Mouse (Mus musculus) limb, embryonic 14.5 days (tissue): ENCODE data around the gene Ovch2. TPM values are rescaled to one million over a fixed set of nuclear protein-coding genes. Genes with fewer than 3 reads are reported as not detected.
"Not testable (repeated sequence)": the region's sequence is repeated elsewhere in the genome, so short reads cannot be mapped to it uniquely, and the experiment has no call there.

Source experiments
- ATAC-seq: fragments of 200-750 bp; cut with Nextera tagmentation; 2 replicates; pipeline ENCODE4 v1.8.0; 2017; ENCODE audit warnings: low read depth, moderate number of reproducible peaks, moderate TSS enrichment; ENCODE audit not compliant: low FRiP score
- DNase-seq: peaks from one replicate; pipeline ENCODE4 v3.0.0-alpha.2; 2015; ENCODE audit warnings: low spot score
- H3K27ac ChIP-seq: fragments of 300-500 bp; sonication (generic); replicated peaks from 2 replicates; pipeline ENCODE4 v1.5.1; 2014; ENCODE audit warnings: low read depth, mild to moderate bottlenecking, low read length, moderate library complexity, mixed read lengths
- H3K27me3 ChIP-seq: fragments of 300-500 bp; sonication (generic); 2 replicates; pipeline ENCODE4 v1.6.1; 2014; ENCODE audit warnings: low read length, mixed read lengths; ENCODE audit not compliant: control insufficient read depth, insufficient read depth
- H3K36me3 ChIP-seq: fragments of 300-500 bp; sonication (generic); 2 replicates; pipeline ENCODE4 v1.6.1; 2014; ENCODE audit warnings: mild to moderate bottlenecking, low read length, moderate library complexity, mixed read lengths; ENCODE audit not compliant: control insufficient read depth, insufficient read depth
- H3K4me1 ChIP-seq: fragments of 300-500 bp; sonication (generic); 2 replicates; pipeline ENCODE4 v1.6.1; 2014; ENCODE audit warnings: antibody characterized with exemption, low read length, mixed read lengths; ENCODE audit not compliant: control insufficient read depth, insufficient read depth
- H3K4me2 ChIP-seq: fragments of 300-500 bp; sonication (generic); replicated peaks from 2 replicates; pipeline ENCODE4 v1.6.1; 2014; ENCODE audit warnings: low read depth, mild to moderate bottlenecking, low read length, moderate library complexity; ENCODE audit not compliant: severe bottlenecking
- H3K4me3 ChIP-seq: fragments of 300-500 bp; sonication (generic); replicated peaks from 2 replicates; pipeline ENCODE4 v1.5.1; 2014; ENCODE audit warnings: low read length
- H3K9ac ChIP-seq: fragments of 300-500 bp; sonication (generic); 2 replicates; pipeline ENCODE4 v1.6.1; 2014; ENCODE audit warnings: mild to moderate bottlenecking, low read depth, low read length, moderate library complexity; ENCODE audit not compliant: severe bottlenecking
- H3K9me3 ChIP-seq: fragments of 300-500 bp; sonication (generic); 2 replicates; pipeline ENCODE4 v1.6.1; 2016; ENCODE audit warnings: low read length; ENCODE audit not compliant: control insufficient read depth
- POLR2A ChIP-seq: fragments of 200-500 bp; IDR thresholded peaks from 2 replicates; pipeline ENCODE4 v1.8.0; 2012; ENCODE audit warnings: inconsistent platforms, mild to moderate bottlenecking, moderate library complexity, borderline replicate concordance; ENCODE audit not compliant: insufficient read depth, insufficient read length; ENCODE audit errors: extremely low read depth
- WGBS: fragments of 180-500 bp; shearing (Covaris S2); extraction: QIAGEN DNeasy Blood & Tissue Kit; methylation state at CpG from one replicate; pipeline ENCODE4 v1.1.7; 2014; 5-methylcytosine and 5-hydroxymethylcytosine counted together
- polyA plus RNA-seq, 2 experiments: library from polyadenylated mRNA; depleted of rRNA in 1 of 2; stranded (reverse) in 1 of 2; unstranded in 1 of 2; fragments of >200 nt; fragmentation: Nextera tagmentation in 1 of 2; extraction: Ambion mirVana in 1 of 2; gene quantifications; 2 replicates each; pipeline versions ENCODE4 v1.2.1 to v1.2.3; 2012 to 2014

Gene Ovch2
- polyA plus RNA-seq (2012; rRNA removed): not detected in 2 replicates
- not detected in 2 replicates for polyA plus RNA-seq (2014; fragmentation: Nextera tagmentation; extraction: Ambion mirVana)

DNA sequence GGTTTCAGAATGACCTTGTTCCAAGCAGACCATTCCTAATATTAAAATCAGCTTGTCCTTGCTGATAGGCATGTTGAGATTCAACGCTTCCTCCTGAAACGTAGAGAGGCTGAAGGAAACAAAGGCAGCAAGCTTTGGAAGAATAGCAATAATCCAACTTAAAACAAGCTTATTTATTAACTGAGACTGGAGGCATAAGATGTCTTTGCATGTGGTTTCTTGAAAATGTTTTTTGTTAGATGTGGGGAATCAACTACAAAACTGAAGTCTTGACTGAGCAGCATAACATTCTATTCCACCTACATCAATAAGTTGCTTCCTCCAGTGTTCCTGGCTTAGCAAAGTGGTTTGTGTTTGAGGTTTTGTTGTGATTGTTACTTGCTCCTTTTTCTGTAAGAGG lies at the start of gene Ovch2:
Gene Ovch2, minus strand, starts transcription at position 101 of the 400 bp plus-strand sequence.
- TF ChIP-seq POLR2A: no peak
- peaks cover 5% of the 10 kb centered on the region; the same call in 1 of the 2 replicates for H3K4me1 ChIP-seq
- no peak within 1 kb of the TSS for H3K4me3 ChIP-seq
- H3K27ac ChIP-seq: no peak within 1 kb of the TSS
- H3K27me3 ChIP-seq: no peaks in the 10 kb centered on the region
- no peaks in the 10 kb centered on the region for H3K9me3 ChIP-seq
- no peak within 1 kb of the TSS for H3K4me2 ChIP-seq
- H3K9ac ChIP-seq: no peak within 1 kb of the TSS
- H3K36me3 ChIP-seq: no peaks in the 10 kb centered on the region
- 85% methylated on average over 2 of the region's 2 CpGs for WGBS
- no peak for ATAC-seq
- DNase-seq: no peak

DNA sequence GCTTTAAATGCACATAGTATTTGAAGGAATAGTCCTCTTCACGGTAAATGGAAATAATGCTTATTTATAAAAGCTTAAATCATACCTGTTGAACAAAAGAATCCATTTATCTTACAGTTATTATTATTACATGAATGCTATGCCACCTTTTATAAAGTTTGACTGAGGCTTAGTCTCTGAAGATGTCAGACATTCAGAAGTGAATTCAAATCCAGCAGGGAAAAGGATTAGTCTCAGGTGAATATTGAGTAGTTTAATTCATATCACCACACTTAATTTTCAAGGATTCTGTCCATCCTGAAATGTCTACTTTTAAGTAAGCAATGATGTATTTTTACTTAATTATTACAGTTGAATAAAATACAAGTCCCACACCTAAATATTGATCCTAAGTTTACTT lies 46.4 kb upstream of the Ovch2 start, which contains the start of gene Olfr470:
Gene Olfr470, minus strand, starts transcription at position 101 of the 400 bp plus-strand sequence.
- ATAC-seq, DNase-seq: not testable (repeated sequence)
- WGBS: 79% methylated on average over 1 of the region's 1 CpGs

DNA sequence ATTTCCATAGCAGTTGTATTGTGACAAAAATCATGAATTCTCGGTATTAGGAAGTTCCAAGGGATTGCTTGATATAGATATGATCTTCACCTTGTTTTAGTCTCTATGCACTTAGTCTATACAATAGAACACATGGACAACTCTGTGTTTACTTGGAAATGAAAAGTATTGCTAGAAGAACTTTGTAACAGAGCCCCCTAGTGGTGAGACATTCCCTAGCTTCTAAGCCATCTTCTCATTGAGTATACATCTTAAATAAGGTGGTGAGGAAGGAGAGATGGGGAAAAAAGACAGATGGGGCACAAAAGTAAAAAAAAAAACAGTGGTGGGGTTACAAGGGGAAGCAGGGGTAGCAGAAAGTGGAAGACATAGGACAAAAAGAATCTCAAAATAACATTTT lies 40.7 kb upstream of the Ovch2 start:
- no peaks in the 10 kb centered on the region for H3K9me3 ChIP-seq
- H3K27ac ChIP-seq: no peak overlapping the region
- no peaks in the 10 kb centered on the region for H3K27me3 ChIP-seq
- DNase-seq: peak; percentile 48
- WGBS: 81% methylated on average over 1 of the region's 1 CpGs
- no peak overlapping the region for H3K4me3 ChIP-seq
- no peak for TF ChIP-seq POLR2A
- H3K4me1 ChIP-seq: no peaks in the 10 kb centered on the region
- no peak overlapping the region for H3K4me2 ChIP-seq
- no peaks in the 10 kb centered on the region for H3K36me3 ChIP-seq
- no peak overlapping the region for H3K9ac ChIP-seq
- no peak for ATAC-seq

More for the DNA sequence above, 46.4 kb upstream of the Ovch2 start, which contains the start of gene Olfr470:
- H3K9me3 ChIP-seq, H3K4me1 ChIP-seq, H3K27me3 ChIP-seq, H3K9ac ChIP-seq, H3K4me3 ChIP-seq, H3K27ac ChIP-seq, H3K36me3 ChIP-seq, H3K4me2 ChIP-seq: not testable (repeated sequence)

DNA sequence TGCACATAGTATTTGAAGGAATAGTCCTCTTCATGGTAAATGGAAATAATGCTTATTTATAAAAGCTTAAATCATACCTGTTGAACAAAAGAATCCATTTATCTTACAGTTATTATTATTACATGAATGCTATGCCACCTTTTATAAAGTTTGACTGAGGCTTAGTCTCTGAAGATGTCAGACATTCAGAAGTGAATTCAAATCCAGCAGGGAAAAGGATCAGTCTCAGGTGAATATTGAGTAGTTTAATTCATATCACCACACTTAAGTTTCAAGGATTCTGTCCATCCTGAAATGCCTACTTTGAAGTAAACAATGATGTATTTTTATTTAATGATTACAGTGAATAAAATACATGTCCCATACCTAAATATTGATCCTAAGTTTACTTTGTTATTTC lies 24.4 kb upstream of the Ovch2 start, which contains the start of gene Olfr469:
Gene Olfr469, minus strand, starts transcription at position 101 of the 400 bp plus-strand sequence.
- not testable (repeated sequence) for H3K27ac ChIP-seq, DNase-seq, H3K4me1 ChIP-seq, H3K9ac ChIP-seq, H3K27me3 ChIP-seq, H3K9me3 ChIP-seq, H3K36me3 ChIP-seq, ATAC-seq, H3K4me2 ChIP-seq, H3K4me3 ChIP-seq

DNA sequence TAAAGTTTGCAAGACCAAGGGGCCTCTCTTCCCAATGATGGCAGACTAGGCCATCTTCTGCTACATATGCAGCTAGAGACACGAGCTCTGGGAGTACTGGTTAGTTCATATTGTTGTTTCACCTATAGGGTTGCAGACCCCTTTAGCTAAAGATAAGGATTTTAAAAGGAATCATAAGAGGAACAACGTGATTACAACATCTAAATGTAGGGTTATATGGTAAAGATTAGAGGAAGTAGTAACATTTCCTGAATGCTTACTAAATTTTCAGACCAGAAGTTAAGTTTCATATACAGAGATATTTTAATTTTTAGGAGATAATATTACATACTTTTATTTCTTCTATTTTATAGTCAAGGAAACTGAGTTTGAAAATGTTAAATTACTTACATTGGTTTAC lies 22.9 kb upstream of the Ovch2 start:
- 68% methylated on average over 2 of the region's 2 CpGs for WGBS
- not testable (repeated sequence) for H3K4me3 ChIP-seq, H3K27ac ChIP-seq, H3K4me1 ChIP-seq, ATAC-seq, H3K4me2 ChIP-seq, H3K27me3 ChIP-seq, DNase-seq, H3K9me3 ChIP-seq, H3K9ac ChIP-seq, H3K36me3 ChIP-seq

DNA sequence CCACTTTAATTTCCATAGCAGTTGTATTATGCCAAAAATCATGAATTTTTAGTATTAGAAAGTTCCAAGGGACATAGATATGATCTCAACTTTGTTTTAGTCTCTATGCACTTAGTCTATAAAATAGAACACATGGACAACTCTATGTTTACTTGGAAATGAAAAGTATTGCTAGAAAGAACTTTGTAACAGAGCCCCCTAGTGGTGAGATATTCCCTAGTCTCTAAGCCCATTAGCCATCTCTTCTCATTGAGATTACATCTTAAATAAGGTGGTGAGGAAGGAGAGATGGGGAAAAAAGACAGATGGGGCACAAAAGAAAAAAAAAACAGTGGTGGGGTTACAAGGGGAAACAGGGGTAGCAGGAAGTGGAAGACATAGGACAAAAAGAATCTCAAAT lies 18.4 kb upstream of the Ovch2 start:
- Histone ChIP-seq H3K36me3 (no peaks in the 10 kb centered on the region), H3K4me3 (no peak overlapping the region), H3K9ac (no peak overlapping the region), H3K9me3 (no peaks in the 10 kb centered on the region), H3K27me3 (no peaks in the 10 kb centered on the region), H3K4me2 (no peak overlapping the region), H3K4me1 (no peaks in the 10 kb centered on the region), H3K27ac (no peak overlapping the region)
- ATAC-seq (no peak), DNase-seq (peak; percentile 58)
- no peak for TF ChIP-seq POLR2A
